Mouse (Mus musculus) neural tube, embryonic 10.5 days (tissue): Measurements from ENCODE around the gene Zfp316.

ENCODE experiments used
- DNase-seq: peaks from one replicate; pipeline ENCODE4 v3.0.0-alpha.2; 2017; ENCODE audit warnings: low spot score; ENCODE audit errors: extremely low spot score

Zfp316 gene

GRCm38 (mm10) chr5:143269363-143270150 is at the start of gene Zfp316:
Gene Zfp316 (minus strand): TSS chr5:143270022.
- peak; percentile 62 for DNase-seq

- no peak for DNase-seq
Observed at GRCm38 (mm10) chr5:143317288-143317610, 47.4 kb upstream of the Zfp316 start.

DNA sequence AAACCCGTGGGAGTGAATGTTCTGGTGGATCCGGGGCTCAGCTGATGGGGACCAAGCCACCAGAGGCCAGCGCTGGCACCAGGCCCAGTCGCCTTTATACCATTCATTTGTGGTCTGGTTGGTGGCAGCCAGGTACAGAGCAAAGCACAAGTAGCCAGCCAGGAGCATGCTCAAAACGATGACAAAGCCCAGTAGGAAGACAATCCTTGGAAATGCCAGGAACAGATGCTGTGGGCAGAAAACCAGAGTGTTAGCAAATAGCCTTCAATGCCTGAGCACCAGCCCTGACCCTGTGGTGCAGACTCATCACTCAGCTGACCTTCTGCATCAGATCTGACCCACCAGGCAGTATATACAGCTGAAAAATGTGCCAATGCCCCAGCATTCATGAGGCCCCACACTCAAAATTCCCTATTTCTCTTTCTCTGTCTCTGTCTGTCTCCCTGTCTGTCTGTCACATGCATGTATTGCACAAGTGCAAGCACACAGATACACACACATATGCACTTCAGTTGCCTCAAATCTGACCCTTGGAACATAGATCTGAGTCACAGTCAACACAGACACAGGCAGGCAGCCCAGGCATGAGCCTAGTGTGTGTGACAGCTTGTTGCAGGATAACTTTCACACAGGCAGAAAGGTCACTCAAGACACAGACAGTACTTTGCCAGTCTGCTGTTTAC is 46.9 kb upstream of the Zfp316 start:
- no peak for DNase-seq

DNA sequence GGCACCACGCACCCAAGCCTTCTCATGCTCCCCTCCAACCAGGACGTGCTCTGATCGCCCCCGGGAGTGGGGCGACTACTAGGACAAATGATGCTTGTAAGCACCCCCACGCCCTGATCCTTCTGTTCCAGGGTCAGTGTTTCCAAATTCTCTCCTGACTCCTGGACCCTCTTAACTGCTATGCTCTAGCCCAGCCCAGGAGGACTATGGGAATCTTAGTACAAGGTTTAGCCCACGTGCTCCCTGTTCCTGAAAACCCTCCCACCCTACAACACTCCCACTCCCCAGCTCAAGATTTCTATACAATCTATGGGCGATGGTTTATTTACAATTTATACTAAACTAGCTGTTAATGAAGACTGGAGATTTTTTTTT is 45.7 kb upstream of the Zfp316 start:
- DNase-seq = no peak

DNA sequence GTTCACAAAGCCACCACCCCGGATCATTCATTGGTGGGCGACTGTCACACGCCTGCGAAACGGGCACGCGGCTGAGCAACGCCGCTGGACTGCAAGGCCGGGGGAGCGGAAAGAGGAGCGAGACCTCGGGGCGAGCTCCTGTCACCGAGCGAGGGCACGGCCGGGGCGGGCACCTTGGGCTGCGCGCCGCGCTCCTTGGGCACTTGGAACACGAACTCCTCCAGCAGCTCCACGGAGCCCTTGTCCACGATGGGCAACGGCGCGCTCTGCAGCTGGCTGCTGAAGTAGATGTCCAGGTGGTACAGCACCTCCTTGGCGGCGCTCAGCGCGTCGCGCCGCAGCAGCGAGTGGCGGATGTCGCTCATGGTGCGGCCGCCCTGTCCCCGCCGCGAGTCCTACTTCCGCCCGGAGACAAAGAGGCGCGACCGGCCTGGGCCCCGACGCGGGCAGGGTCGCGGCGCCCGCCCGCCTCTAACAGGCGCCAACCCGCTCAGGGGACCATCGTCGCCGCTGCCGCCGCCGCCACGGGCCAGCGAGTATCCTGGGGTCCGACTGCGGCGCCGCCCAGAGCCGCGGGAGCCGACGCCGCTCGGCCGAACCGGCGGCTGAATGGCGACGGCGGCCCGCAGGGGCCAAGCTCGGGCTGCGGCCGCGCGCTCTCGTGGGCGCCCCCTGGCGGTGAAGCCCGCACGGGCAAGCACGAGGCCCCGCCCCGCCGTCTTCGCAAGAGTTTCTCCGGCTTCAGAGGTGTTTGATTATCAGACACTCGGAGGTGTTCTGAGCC is 45.1 kb upstream of the Zfp316 start, which contains the start of gene E130309D02Rik:
Gene E130309D02Rik, minus strand, starts transcription at position 631 of the 784 bp plus-strand sequence.
- DNase-seq = peak; percentile 92

- peak; percentile 47 for DNase-seq
Observed at GRCm38 (mm10) chr5:143314183-143314729, 44.4 kb upstream of the Zfp316 start.

DNA sequence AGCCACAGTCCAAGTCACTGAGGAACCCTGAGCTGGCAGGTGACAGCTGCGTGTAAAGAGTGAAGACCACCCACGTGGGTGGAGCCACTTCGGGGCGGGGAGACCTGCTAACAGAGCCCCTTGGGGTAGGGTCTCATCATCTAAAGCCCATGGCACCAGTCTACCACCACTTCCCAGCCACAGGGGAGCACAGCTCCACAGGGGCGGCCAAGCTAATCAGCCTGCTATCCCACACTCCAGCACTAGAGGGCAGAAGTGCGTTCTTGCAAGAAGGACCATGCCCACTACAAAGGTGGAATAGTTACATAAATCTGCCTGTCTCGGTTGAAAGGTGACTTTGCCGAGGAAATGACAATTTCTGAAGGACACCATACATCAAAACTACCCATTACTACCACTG is 42.1 kb upstream of the Zfp316 start:
- peak; percentile 77 for DNase-seq

DNA sequence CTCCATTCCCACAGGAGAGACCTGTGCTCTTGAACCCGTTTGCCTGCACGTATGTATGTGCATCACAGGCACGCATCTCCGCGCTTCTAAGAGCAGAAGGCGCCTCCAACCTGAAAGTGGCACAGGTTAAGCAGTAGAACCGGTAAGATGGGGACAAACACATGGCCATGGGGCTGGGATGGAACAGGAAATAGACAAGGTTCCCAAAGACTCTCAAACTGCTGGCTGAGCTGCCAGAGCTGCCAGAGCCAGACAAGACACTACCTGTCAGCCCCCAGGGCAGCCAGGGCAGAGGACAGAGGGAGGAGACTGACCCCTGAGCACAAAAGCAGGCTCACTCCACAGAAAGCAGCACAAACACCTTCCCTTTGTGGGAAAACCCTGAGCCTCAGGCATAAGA is 40.1 kb upstream of the Zfp316 start:
- DNase-seq = no peak

DNA sequence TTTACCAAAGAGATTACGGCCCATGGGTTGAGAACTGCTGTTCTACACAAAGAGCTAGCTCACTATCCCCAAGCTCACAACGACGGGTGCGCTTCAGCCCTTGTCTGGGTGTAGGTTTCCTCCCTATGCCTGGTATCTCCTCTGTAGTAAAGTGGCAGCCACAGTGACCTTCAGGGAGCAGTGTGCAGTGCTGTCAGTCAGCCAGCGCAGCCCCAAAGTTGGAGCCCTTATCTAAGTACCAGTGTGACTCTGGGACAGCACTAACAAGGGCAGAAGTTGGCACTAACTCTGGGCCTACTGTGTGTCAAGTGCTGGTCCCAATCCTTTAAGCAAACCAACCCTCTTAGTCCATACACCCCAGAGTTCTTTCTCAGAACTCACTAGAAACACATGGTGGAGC is 39.0 kb upstream of the Zfp316 start:
- DNase-seq = no peak

DNA sequence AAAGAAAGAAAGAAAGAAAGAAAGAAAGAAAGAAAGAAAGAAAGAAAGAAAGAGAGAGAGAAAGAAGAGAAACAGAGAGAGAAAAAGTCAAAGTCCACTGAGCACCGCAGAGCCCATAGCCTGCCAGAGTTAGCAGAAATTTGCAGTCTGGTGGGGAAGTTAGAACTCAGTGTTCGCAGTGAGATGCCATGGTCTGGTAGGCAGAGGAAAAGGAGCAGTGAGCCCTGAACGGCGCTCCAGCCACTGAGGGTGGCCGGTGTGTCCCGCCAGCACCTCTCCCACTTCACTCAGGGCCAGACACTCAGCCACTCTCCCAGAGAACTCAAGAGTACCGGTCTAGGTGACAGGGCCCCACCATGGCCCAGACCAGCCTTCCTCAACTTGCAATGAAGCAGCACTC is 34.4 kb upstream of the Zfp316 start:
- no peak for DNase-seq

DNA sequence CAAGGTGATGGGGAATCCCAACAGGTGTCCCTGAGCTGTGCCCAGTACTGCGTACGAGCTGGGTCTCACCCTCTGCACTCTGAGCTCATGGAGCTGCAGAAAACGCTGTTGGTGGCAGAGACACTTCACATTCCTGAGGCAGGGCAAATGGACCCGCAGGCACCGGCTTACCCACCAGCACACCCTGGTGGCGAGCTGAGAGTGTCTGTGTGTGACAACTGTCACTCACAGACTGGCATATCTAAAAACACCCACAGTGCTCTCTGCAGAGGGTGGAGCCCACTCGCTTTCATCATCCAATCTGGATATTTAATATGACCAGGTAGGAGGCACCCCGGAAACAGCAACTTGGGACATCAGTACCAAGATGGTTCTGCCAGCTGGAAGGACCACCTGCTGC is 31.5 kb upstream of the Zfp316 start:
- DNase-seq = no peak

- DNase-seq = peak; percentile 57
Observed at GRCm38 (mm10) chr5:143299686-143300085, 29.9 kb upstream of the Zfp316 start.

- no peak for DNase-seq
Observed at GRCm38 (mm10) chr5:143298391-143298790, 28.6 kb upstream of the Zfp316 start.

GRCm38 (mm10) chr5:143297986-143298385 is 28.2 kb upstream of the Zfp316 start:
- DNase-seq = no peak

- DNase-seq = no peak
Observed at GRCm38 (mm10) chr5:143295330-143295729, 25.5 kb upstream of the Zfp316 start.

DNA sequence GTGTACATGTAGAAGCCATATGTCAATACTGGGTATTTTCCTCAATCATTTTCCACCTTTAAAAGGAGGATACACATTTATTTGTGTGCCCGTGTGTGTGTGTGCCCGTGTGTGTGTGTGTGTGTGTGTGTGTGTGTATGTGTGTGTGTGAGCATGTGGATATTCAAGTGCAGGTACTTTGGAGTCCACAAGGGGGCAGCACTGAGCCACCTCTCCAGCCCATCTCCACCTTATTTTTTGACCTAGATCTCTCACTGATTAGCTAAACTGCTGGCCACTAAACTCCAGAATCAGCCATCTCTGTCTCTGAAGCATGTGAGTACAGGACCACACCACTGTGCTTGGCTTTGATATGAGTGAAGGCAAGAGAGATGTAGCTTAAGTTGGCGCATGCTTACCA is 25.0 kb upstream of the Zfp316 start:
- DNase-seq = no peak

DNA sequence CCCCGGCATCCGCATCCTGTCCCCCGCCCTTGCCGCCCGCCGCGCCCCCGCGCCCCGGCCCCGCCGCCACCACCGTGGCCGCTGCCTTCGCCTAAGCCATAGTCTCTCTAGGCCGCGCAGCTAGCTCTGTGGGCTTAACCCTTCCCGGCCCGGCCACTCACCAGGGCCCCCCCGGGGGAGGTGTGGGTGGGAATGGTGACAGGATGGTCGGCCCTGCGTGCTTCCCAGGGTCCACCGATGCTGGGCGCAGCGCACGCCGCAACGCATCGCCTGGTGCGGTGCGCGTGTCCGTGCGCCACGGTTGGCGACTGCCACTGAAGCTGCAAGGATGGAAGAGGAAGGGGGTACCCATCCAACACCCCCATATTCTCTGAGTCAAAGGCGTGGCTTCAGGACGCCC is 23.6 kb upstream of the Zfp316 start, which contains the start of gene Zfp853:
Gene Zfp853, minus strand, starts transcription at position 220 of the 400 bp plus-strand sequence.
- DNase-seq = no peak

DNA sequence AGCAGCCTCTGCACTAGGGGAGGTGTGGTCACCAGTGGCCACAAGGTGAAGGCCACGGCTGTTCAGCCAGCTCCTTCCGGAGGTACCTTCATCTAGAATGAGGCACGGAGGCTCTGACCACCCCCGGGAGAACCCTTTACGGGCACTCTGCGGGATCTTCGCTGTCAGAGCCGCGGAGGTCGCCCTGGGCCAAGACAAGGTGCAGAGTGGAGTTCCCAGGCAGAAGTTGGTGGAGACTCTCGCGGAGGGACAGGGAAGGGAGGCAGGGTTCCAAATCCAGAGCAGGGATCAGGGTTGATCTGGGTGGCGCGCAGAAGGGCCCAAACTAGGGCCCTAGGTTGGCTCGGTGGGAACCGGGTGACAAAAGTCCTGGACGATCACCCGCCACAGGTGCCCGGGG is 23.1 kb upstream of the Zfp316 start:
- no peak for DNase-seq

DNA sequence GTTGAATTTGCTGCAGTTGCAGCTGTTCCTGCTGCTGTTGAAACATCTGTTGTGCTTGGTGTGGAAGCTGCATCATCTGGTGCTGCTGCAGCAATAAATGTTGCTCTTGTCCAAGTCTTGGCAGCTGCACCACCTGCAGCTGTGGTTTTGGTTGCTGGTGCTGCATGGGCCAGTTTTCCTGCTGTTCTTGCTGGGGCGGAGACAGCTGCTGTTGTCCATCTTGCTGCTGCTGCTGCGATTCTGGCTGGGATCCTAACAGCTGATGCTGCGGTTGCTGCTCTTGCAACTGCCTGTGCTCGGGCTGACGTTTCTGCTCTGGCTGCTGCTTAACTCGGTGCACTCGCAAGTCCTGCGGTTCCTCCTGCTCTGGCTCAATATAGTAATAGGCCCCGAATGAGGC is 19.5 kb upstream of the Zfp316 start:
- DNase-seq = no peak

DNA sequence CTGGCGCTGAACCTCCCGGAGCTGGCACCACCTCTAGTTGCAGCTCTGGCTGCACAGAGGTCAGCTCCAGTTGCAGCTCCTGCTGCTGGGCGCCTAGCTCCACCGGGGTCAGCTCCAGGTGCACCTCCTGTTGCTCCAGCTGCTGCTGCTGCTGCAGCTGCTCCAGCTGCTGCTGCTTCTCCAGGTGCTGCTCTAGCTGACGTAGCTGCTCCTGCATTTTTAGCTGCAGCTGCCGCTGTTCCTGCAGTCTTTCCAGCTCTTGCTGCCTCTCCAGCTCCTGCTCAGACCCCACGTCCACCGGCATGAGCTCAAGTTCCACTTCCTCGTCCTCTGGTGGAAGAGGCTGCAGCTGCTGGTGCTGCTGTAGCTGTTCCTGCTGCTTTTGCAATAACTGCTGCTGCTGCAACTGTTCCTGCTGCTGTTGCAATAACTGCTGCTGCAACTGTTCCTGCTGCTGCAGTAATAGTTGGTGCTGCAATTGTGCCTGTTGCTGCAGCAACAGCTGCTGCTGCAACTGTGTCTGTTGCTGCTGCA is 18.6 kb upstream of the Zfp316 start:
- no peak for DNase-seq

GRCm38 (mm10) chr5:143287774-143288328 is 18.0 kb upstream of the Zfp316 start:
- peak; percentile 49 for DNase-seq
